Mouse (Mus musculus) limb, embryonic 15.5 days (tissue): ENCODE measurements around the gene Gm6760. TPM values are rescaled to one million over a fixed set of nuclear protein-coding genes. Genes with fewer than 3 reads are reported as not detected.

Experiments
- ATAC-seq: fragments of 200-750 bp; cut with Nextera tagmentation; 2 replicates; pipeline ENCODE4 v1.8.0; 2017; ENCODE audit warnings: low read depth, moderate TSS enrichment; ENCODE audit not compliant: insufficient number of reproducible peaks, low FRiP score, low TSS enrichment
- H3K27ac ChIP-seq: fragments of 300-500 bp; sonication (generic); 2 replicates; pipeline ENCODE4 v1.5.1; 2015; ENCODE audit warnings: moderate library complexity, mild to moderate bottlenecking, inconsistent platforms
- H3K27me3 ChIP-seq: fragments of 300-500 bp; sonication (generic); 2 replicates; pipeline ENCODE4 v1.6.1; 2015; ENCODE audit warnings: inconsistent platforms
- H3K36me3 ChIP-seq: fragments of 300-500 bp; sonication (generic); 2 replicates; pipeline ENCODE4 v1.6.1; 2015; ENCODE audit warnings: inconsistent platforms
- H3K4me1 ChIP-seq: fragments of 300-500 bp; sonication (generic); 2 replicates; pipeline ENCODE4 v1.6.1; 2015; ENCODE audit warnings: inconsistent platforms
- H3K4me2 ChIP-seq: fragments of 300-500 bp; sonication (generic); 2 replicates; pipeline ENCODE4 v1.6.1; 2015; ENCODE audit warnings: mild to moderate bottlenecking, inconsistent platforms
- H3K4me3 ChIP-seq: fragments of 300-500 bp; sonication (generic); 2 replicates; pipeline ENCODE4 v1.5.1; 2015; ENCODE audit warnings: mild to moderate bottlenecking, inconsistent platforms
- H3K9ac ChIP-seq: fragments of 300-500 bp; sonication (generic); 2 replicates; pipeline ENCODE4 v1.6.1; 2015; ENCODE audit warnings: inconsistent platforms
- H3K9me3 ChIP-seq: fragments of 300-500 bp; sonication (generic); 2 replicates; pipeline ENCODE4 v1.6.1; 2016; ENCODE audit warnings: inconsistent platforms
- WGBS: fragments of 180-500 bp; shearing (Covaris S2); methylation state at CpG from one replicate; pipeline ENCODE4 v1.1.7; 2015; 5-methylcytosine and 5-hydroxymethylcytosine counted together
- polyA plus RNA-seq: library from polyadenylated mRNA; unstranded; fragments of >200 nt; fragmentation: Nextera tagmentation; extraction: Ambion mirVana; gene quantifications from 2 replicates; pipeline ENCODE4 v1.2.1, GENCODE M21; 2015

Gene Gm6760
- not detected in 2 replicates for polyA plus RNA-seq

DNA sequence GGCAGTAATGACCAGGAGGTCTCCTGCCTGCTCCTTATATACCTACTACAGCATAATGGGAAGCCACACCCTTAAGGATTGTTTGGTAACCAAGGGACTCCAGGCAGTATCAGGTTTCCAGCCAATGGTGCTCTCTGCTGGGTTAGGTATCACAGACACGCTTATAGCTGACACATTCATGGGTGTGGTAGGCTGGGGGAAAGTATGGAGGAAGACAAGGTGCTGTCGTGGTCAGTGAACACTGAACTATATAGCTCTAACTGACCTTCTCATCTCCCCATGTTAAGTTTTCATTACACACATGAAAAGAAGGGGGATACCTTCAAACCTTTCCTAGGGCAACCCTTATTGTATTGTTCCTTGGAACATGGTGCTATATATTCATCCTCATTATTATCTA lies at the start of gene Gm6760:
Gene Gm6760 (minus strand): TSS at position 101 of the 400 bp plus-strand sequence.
- no peaks in the 10 kb centered on the region for H3K4me1 ChIP-seq

DNA sequence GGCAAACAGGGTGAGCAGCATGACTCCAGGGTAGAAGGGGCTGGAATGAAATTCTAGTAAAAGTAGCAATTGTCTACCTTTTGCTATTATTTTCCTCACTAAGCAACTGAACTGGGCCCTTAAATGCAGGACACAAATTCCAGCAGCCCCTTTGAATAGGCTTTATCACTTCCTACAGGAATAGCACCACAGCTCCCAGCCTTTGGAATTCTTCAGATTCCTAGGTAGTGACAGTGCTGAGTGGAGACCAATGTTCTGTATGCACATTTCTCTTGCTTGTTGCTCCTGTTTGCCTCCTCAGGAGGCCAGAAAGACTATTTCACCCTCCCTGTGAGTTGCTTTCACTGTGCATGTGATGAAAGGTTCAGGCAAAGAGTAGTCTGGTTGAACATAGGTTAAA lies 29.2 kb upstream of the Gm6760 start:
- Histone ChIP-seq H3K27ac (no peak overlapping the region), H3K36me3 (no peaks in the 10 kb centered on the region), H3K4me2 (no peak overlapping the region), H3K4me1 (no peaks in the 10 kb centered on the region), H3K27me3 (no peaks in the 10 kb centered on the region), H3K4me3 (no peak overlapping the region), H3K9ac (no peak overlapping the region), H3K9me3 (no peaks in the 10 kb centered on the region)
- no peak for ATAC-seq

More for the DNA sequence above, at the start of gene Gm6760:
- no peak within 1 kb of the TSS for H3K27ac ChIP-seq
- H3K27me3 ChIP-seq: no peaks in the 10 kb centered on the region
- no peak within 1 kb of the TSS for H3K4me2 ChIP-seq
- H3K9ac ChIP-seq: no peak within 1 kb of the TSS
- H3K36me3 ChIP-seq: no peaks in the 10 kb centered on the region
- 74% methylated on average over 2 of the region's 2 CpGs for WGBS
- H3K9me3 ChIP-seq: no peaks in the 10 kb centered on the region
- ATAC-seq: no peak
- no peak within 1 kb of the TSS for H3K4me3 ChIP-seq

DNA sequence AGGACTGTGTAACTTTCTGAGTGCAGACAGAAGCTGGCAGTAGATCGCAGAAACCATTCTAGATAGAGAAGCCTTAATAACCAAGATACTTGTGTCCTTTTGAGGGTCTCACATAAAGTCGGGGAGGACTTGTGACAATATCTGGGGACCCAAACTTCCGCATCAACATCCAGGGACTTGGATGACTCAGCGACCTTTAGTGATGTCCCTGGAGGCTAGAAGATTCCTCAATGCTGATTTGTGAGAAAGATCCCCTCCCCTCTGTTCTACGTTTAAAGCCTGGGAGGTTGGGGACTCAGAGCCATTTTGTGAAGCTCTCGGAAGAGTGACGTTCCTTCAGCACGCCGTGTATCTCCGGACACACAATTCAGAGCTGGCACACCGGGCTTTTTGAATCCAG lies 21.2 kb upstream of the Gm6760 start, which contains the start of gene 3830417A13Rik:
Gene 3830417A13Rik (plus strand): TSS at position 301 of the 400 bp plus-strand sequence.
- no peak within 1 kb of the TSS for H3K27ac ChIP-seq
- no peaks in the 10 kb centered on the region for H3K4me1 ChIP-seq
- no peak within 1 kb of the TSS for H3K9ac ChIP-seq
- H3K4me2 ChIP-seq: no peak within 1 kb of the TSS
- H3K36me3 ChIP-seq: no peaks in the 10 kb centered on the region
- WGBS: 82% methylated on average over 11 of the region's 11 CpGs
- H3K4me3 ChIP-seq: no peak within 1 kb of the TSS
- no peaks in the 10 kb centered on the region for H3K9me3 ChIP-seq
- no peak for ATAC-seq
- H3K27me3 ChIP-seq: no peaks in the 10 kb centered on the region

Other genes with a start within 250 kb of the Gm6760 start
- 0.55 and 0.62 TPM in 2 replicates for gene 3830417A13Rik, start 21.4 kb upstream of the Gm6760 start, polyA plus RNA-seq
- gene Slitrk4, start 124.8 kb upstream of the Gm6760 start, polyA plus RNA-seq: 2.9 and 4.2 TPM in 2 replicates